Mouse (Mus musculus) embryonic facial prominence, embryonic 10.5 days (tissue): ENCODE measurements at regions not wholly inside any gene's neighbourhood (a gene's known extent, or its start where the extent isn't known, plus 50 kb on each side); places are given as distances from the start of the nearest gene placed in this dataset.

ENCODE experiments used
- DNase-seq: peaks from one replicate; pipeline ENCODE4 v3.0.0-alpha.2; 2017; ENCODE audit warnings: low spot score
- H3K27ac ChIP-seq: fragments of 300-500 bp; sonication (generic); replicated peaks from 2 replicates; pipeline ENCODE4 v1.5.1; 2016; ENCODE audit warnings: mild to moderate bottlenecking
- H3K27me3 ChIP-seq: fragments of 300-500 bp; sonication (generic); replicated peaks from 2 replicates; pipeline ENCODE4 v1.6.1; 2016; ENCODE audit warnings: low read depth, mild to moderate bottlenecking; ENCODE audit not compliant: poor library complexity, severe bottlenecking
- H3K36me3 ChIP-seq: fragments of 300-500 bp; sonication (generic); replicated peaks from 2 replicates; pipeline ENCODE4 v1.6.1; 2016; ENCODE audit warnings: mild to moderate bottlenecking, moderate library complexity
- H3K4me1 ChIP-seq: fragments of 300-500 bp; sonication (generic); 2 replicates; pipeline ENCODE4 v1.6.1; 2016
- H3K4me3 ChIP-seq: fragments of 300-500 bp; sonication (generic); 2 replicates; pipeline ENCODE4 v1.5.1; 2016; ENCODE audit warnings: mild to moderate bottlenecking, moderate library complexity
- H3K9me3 ChIP-seq: fragments of 300-500 bp; sonication (generic); 2 replicates; pipeline ENCODE4 v1.6.1; 2016; ENCODE audit warnings: mild to moderate bottlenecking
- WGBS: fragments of 180-500 bp; shearing (Covaris S2); methylation state at CpG from one replicate; pipeline ENCODE4 v1.1.7; 2016; 5-methylcytosine and 5-hydroxymethylcytosine counted together

GRCm38 (mm10) chr13:90725053-90725827 is 179.9 kb downstream of the Atp6ap1l start:
- Histone ChIP-seq H3K36me3 (no peaks in the 10 kb centered on the region), H3K9me3 (no peaks in the 10 kb centered on the region), H3K27ac (no peak overlapping the region), H3K4me1 (peaks cover 19% of the 10 kb centered on the region), H3K27me3 (no peaks in the 10 kb centered on the region), H3K4me3 (no peak overlapping the region)
- WGBS = 88% methylated on average over 10 of the region's 10 CpGs
- no peak for DNase-seq

GRCm38 (mm10) chr13:90724598-90724997 is 180.6 kb downstream of the Atp6ap1l start:
- no peak for DNase-seq
- Histone ChIP-seq H3K27ac (no peak overlapping the region), H3K9me3 (no peaks in the 10 kb centered on the region), H3K27me3 (no peaks in the 10 kb centered on the region), H3K4me3 (no peak overlapping the region), H3K36me3 (no peaks in the 10 kb centered on the region), H3K4me1 (peaks cover 19% of the 10 kb centered on the region)
- 94% methylated on average over 3 of the region's 3 CpGs for WGBS

- H3K27me3 ChIP-seq = no peaks in the 10 kb centered on the region
- H3K4me1 ChIP-seq = peaks cover 16% of the 10 kb centered on the region
- WGBS = 47% methylated on average over 3 of the region's 3 CpGs
- H3K9me3 ChIP-seq = no peaks in the 10 kb centered on the region
- no peaks in the 10 kb centered on the region for H3K36me3 ChIP-seq
- no peak overlapping the region for H3K27ac ChIP-seq
- no peak overlapping the region for H3K4me3 ChIP-seq
- no peak for DNase-seq
Measured at GRCm38 (mm10) chr13:90723533-90723898, 181.6 kb downstream of the Atp6ap1l start.

GRCm38 (mm10) chr13:90722599-90723532 is 182.3 kb downstream of the Atp6ap1l start:
- Histone ChIP-seq H3K9me3 (no peaks in the 10 kb centered on the region), H3K27me3 (no peaks in the 10 kb centered on the region), H3K27ac (peak overlapping the region; percentile 4; the same call in 1 of the 2 replicates), H3K36me3 (no peaks in the 10 kb centered on the region), H3K4me3 (no peak overlapping the region), H3K4me1 (peaks cover 16% of the 10 kb centered on the region)
- 84% methylated on average over 8 of the region's 8 CpGs for WGBS
- DNase-seq = no peak

- H3K9me3 ChIP-seq = no peaks in the 10 kb centered on the region
- no peaks in the 10 kb centered on the region for H3K4me1 ChIP-seq
- 93% methylated on average over 2 of the region's 2 CpGs for WGBS
- no peaks in the 10 kb centered on the region for H3K36me3 ChIP-seq
- no peak overlapping the region for H3K27ac ChIP-seq
- DNase-seq = no peak
- H3K4me3 ChIP-seq = no peak overlapping the region
- no peaks in the 10 kb centered on the region for H3K27me3 ChIP-seq
Measured at GRCm38 (mm10) chr13:90684324-90684723, 220.8 kb downstream of the Atp6ap1l start.

- Histone ChIP-seq H3K9me3 (no peaks in the 10 kb centered on the region), H3K4me3 (no peak overlapping the region), H3K36me3 (no peaks in the 10 kb centered on the region), H3K27ac (no peak overlapping the region), H3K4me1 (no peaks in the 10 kb centered on the region), H3K27me3 (no peaks in the 10 kb centered on the region)
- DNase-seq = no peak
- 74% methylated on average over 8 of the region's 8 CpGs for WGBS
Measured at GRCm38 (mm10) chr13:90679162-90680010, 225.8 kb downstream of the Atp6ap1l start.

- no peaks in the 10 kb centered on the region for H3K9me3 ChIP-seq
- WGBS = 89% methylated on average over 3 of the region's 3 CpGs
Measured at GRCm38 (mm10) chr13:90673823-90674222, 231.3 kb downstream of the Atp6ap1l start.

GRCm38 (mm10) chr13:90673079-90673478 is 232.1 kb downstream of the Atp6ap1l start:
- Histone ChIP-seq H3K4me3 (no peak overlapping the region), H3K36me3 (no peaks in the 10 kb centered on the region), H3K27ac (no peak overlapping the region), H3K4me1 (no peaks in the 10 kb centered on the region), H3K9me3 (no peaks in the 10 kb centered on the region), H3K27me3 (no peaks in the 10 kb centered on the region)
- DNase-seq = no peak
- WGBS = 92% methylated on average over 1 of the region's 1 CpGs

More at GRCm38 (mm10) chr13:90673823-90674222, 231.3 kb downstream of the Atp6ap1l start:
- Histone ChIP-seq H3K4me3 (no peak overlapping the region), H3K27me3 (no peaks in the 10 kb centered on the region), H3K36me3 (no peaks in the 10 kb centered on the region), H3K27ac (no peak overlapping the region), H3K4me1 (no peaks in the 10 kb centered on the region)
- no peak for DNase-seq

GRCm38 (mm10) chr13:90661567-90662141 is 243.5 kb downstream of the Atp6ap1l start:
- WGBS = 65% methylated on average over 3 of the region's 3 CpGs
- Histone ChIP-seq H3K4me3 (no peak overlapping the region), H3K27me3 (no peaks in the 10 kb centered on the region), H3K9me3 (no peaks in the 10 kb centered on the region), H3K4me1 (peaks cover 17% of the 10 kb centered on the region), H3K27ac (0 out of 2 replicates have a peak overlapping the region, but pooled peaks have one; percentile 35), H3K36me3 (no peaks in the 10 kb centered on the region)
- no peak for DNase-seq

- 6% methylated on average over 3 of the region's 3 CpGs for WGBS
- DNase-seq = peak; percentile 37
- H3K27ac ChIP-seq = peak overlapping the region; percentile 24
Measured at GRCm38 (mm10) chr13:90660950-90661349, 244.2 kb downstream of the Atp6ap1l start.

GRCm38 (mm10) chr13:90659087-90659486 is 246.1 kb downstream of the Atp6ap1l start:
- no peaks in the 10 kb centered on the region for H3K36me3 ChIP-seq
- no peaks in the 10 kb centered on the region for H3K27me3 ChIP-seq
- no peaks in the 10 kb centered on the region for H3K9me3 ChIP-seq
- H3K4me3 ChIP-seq = no peak overlapping the region
- WGBS = 77% methylated on average over 5 of the region's 5 CpGs
- peak overlapping the region; percentile 35; the same call in 1 of the 2 replicates for H3K27ac ChIP-seq
- DNase-seq = no peak
- peaks cover 17% of the 10 kb centered on the region for H3K4me1 ChIP-seq

More at GRCm38 (mm10) chr13:90660950-90661349, 244.2 kb downstream of the Atp6ap1l start:
- H3K36me3 ChIP-seq = no peaks in the 10 kb centered on the region
- H3K27me3 ChIP-seq = no peaks in the 10 kb centered on the region
- no peaks in the 10 kb centered on the region for H3K9me3 ChIP-seq
- H3K4me3 ChIP-seq = no peak overlapping the region
- peaks cover 17% of the 10 kb centered on the region for H3K4me1 ChIP-seq

GRCm38 (mm10) chr13:90646356-90646755 is 258.8 kb downstream of the Atp6ap1l start:
- Histone ChIP-seq H3K36me3 (no peaks in the 10 kb centered on the region), H3K4me3 (no peak overlapping the region), H3K4me1 (peaks cover 22% of the 10 kb centered on the region), H3K9me3 (no peaks in the 10 kb centered on the region), H3K27me3 (no peaks in the 10 kb centered on the region), H3K27ac (no peak overlapping the region)
- DNase-seq = no peak
- WGBS = 54% methylated on average over 4 of the region's 4 CpGs
